Mouse (Mus musculus) forebrain, embryonic 10.5 days (tissue): ENCODE results near the gene 1700012P22Rik. TPM values are rescaled to one million over a fixed set of nuclear protein-coding genes. Genes with fewer than 3 reads are reported as not detected.

Source experiments
- DNase-seq: peaks from one replicate; pipeline ENCODE4 v3.0.0-alpha.2; 2017; ENCODE audit warnings: low spot score; ENCODE audit errors: extremely low spot score
- H3K27ac ChIP-seq: fragments of 300-500 bp; sonication (generic); 2 replicates; pipeline ENCODE4 v1.5.1; 2016; ENCODE audit warnings: mild to moderate bottlenecking
- H3K27me3 ChIP-seq: fragments of 300-500 bp; sonication (generic); 2 replicates; pipeline ENCODE4 v1.6.1; 2016; ENCODE audit warnings: mild to moderate bottlenecking; ENCODE audit not compliant: poor library complexity, severe bottlenecking
- H3K36me3 ChIP-seq: fragments of 300-500 bp; sonication (generic); replicated peaks from 2 replicates; pipeline ENCODE4 v1.6.1; 2016; ENCODE audit warnings: mild to moderate bottlenecking, moderate library complexity
- H3K4me1 ChIP-seq: fragments of 300-500 bp; sonication (generic); 2 replicates; pipeline ENCODE4 v1.6.1; 2016
- H3K4me3 ChIP-seq: fragments of 300-500 bp; sonication (generic); 2 replicates; pipeline ENCODE4 v1.5.1; 2016; ENCODE audit warnings: mild to moderate bottlenecking, moderate library complexity
- H3K9me3 ChIP-seq: fragments of 300-500 bp; sonication (generic); 2 replicates; pipeline ENCODE4 v1.6.1; 2016; ENCODE audit warnings: mild to moderate bottlenecking, moderate library complexity
- WGBS: fragments of 180-500 bp; shearing (Covaris S2); methylation state at CpG from one replicate; pipeline ENCODE4 v1.1.7; 2016; 5-methylcytosine and 5-hydroxymethylcytosine counted together
- polyA plus RNA-seq: library from polyadenylated mRNA; unstranded; fragments of >200 nt; fragmentation: Nextera tagmentation; extraction: Ambion mirVana; gene quantifications from 2 replicates; pipeline ENCODE4 v1.2.1, GENCODE M21; 2016

Gene 1700012P22Rik
- not detected in 2 replicates for polyA plus RNA-seq

DNA sequence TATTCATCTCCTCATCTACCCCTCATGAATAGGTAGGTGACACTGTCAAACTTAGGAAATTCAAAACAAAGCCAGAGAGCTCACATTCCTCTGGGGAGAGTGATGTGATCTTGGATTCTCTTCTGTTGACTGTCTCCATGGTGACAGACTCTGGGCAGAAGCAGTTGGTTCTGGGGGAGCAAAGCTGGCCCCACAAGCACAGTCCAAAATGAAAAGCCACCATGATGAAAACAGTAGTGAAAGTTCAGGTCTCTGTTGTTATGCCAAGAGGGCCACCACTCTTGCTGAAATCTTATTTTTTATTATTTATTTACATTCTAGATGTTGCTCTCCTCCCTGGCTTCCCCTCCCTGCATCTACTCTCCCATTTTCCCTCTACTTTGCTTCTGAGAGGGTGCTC is at the start of gene 1700012P22Rik:
Gene 1700012P22Rik (minus strand): TSS at position 101 of the 400 bp plus-strand sequence.
- Histone ChIP-seq H3K36me3 (no peaks in the 10 kb centered on the region), H3K9me3 (peaks cover 19% of the 10 kb centered on the region; the same call in 1 of the 2 replicates), H3K27me3 (no peaks in the 10 kb centered on the region), H3K4me3 (no peak within 1 kb of the TSS), H3K4me1 (no peaks in the 10 kb centered on the region), H3K27ac (no peak within 1 kb of the TSS)
- DNase-seq, result no peak

DNA sequence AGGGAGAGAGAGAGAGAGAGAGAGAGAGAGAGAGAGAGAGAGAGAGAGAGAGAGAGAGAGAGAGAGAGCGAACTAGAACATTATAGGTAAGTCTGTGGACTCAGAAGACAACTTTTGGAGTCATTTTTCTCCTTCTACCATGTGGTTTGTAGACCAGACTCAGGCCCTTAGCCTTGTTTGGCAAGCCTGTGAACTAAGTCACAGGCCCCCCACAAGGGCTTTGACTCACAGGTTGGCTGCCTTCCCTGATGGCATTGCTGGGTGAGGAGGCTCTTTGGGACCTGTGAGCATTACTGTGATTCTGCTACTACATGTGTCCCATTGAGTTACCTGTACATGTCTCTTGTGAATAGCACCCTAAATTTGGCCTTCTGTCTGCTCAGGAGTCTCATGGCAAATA is 29.5 kb upstream of the 1700012P22Rik start:
- 91% methylated on average over 1 of the region's 1 CpGs for WGBS
- Histone ChIP-seq H3K36me3 (no peaks in the 10 kb centered on the region), H3K4me1 (no peaks in the 10 kb centered on the region), H3K9me3 (peaks cover 34% of the 10 kb centered on the region), H3K27ac (no peak overlapping the region), H3K27me3 (no peaks in the 10 kb centered on the region), H3K4me3 (no peak overlapping the region)
- no peak for DNase-seq

DNA sequence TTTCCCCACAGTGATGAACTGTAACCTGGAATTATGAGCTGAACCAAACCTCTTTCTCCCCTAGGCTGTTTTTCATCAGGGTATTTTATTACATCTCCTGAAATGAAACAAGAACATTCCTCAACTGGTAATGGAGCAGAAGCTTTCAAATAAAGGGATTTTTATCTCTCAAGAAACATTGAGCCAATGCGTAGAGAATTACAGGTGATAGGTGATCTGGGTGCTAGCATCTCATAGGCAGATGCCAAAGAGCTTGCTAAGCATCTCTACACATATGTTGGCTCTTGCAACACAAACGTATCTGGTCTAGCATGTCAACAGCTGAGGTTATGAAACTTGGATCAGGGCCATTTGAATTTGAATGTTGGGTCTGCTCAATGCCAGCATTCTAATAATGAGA is 26.6 kb upstream of the 1700012P22Rik start:
- no peak overlapping the region for H3K4me3 ChIP-seq
- no peaks in the 10 kb centered on the region for H3K4me1 ChIP-seq
- no peak overlapping the region for H3K27ac ChIP-seq
- no peaks in the 10 kb centered on the region for H3K36me3 ChIP-seq
- 86% methylated on average over 2 of the region's 2 CpGs for WGBS
- H3K9me3 ChIP-seq, result peaks cover 36% of the 10 kb centered on the region
- no peak for DNase-seq
- H3K27me3 ChIP-seq, result no peaks in the 10 kb centered on the region

DNA sequence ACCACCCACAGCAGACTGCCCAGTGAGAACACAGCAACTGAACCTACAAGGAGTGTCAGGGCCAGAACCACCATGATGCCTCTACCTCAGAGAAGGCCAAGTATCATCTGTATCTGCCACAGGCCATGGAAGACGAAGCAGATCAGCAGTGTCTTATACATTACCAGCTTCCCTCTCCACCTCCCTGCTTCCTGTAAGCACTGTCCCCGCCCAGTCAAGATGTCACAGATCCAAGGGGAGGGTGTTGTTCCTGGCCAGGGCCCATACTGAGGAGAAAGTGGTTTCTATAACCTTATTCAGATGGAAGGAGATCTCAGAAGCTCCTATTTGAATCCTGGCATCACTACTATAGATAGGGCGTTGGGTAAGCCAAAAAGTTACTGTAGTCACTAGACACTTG is 25.1 kb upstream of the 1700012P22Rik start, which contains the start of gene Aadacl3:
Gene Aadacl3 (minus strand): TSS at position 101 of the 400 bp plus-strand sequence.
- H3K27me3 ChIP-seq, result no peaks in the 10 kb centered on the region
- H3K27ac ChIP-seq, result no peak within 1 kb of the TSS
- H3K4me3 ChIP-seq, result no peak within 1 kb of the TSS
- H3K36me3 ChIP-seq, result no peaks in the 10 kb centered on the region
- DNase-seq, result no peak
- peaks cover 42% of the 10 kb centered on the region for H3K9me3 ChIP-seq
- no peaks in the 10 kb centered on the region for H3K4me1 ChIP-seq
- 83% methylated on average over 3 of the region's 3 CpGs for WGBS

- H3K9me3 ChIP-seq, result peaks cover 43% of the 10 kb centered on the region
- no peaks in the 10 kb centered on the region for H3K4me1 ChIP-seq
- H3K27me3 ChIP-seq, result no peaks in the 10 kb centered on the region
- DNase-seq, result no peak
- H3K36me3 ChIP-seq, result no peaks in the 10 kb centered on the region
- no peak within 1 kb of the TSS for H3K4me3 ChIP-seq
- H3K27ac ChIP-seq, result no peak within 1 kb of the TSS
- WGBS, result 83% methylated on average over 2 of the region's 2 CpGs
Observed at GRCm38 (mm10) chr4:144453217-144453616, 14.6 kb upstream of the 1700012P22Rik start, which contains the start of gene Gm9944. Gene Gm9944, minus strand, starts transcription at chr4:144453317.

GRCm38 (mm10) chr4:144448546-144448945 is 10.0 kb upstream of the 1700012P22Rik start:
- H3K4me3 ChIP-seq, result no peak overlapping the region
- no peaks in the 10 kb centered on the region for H3K4me1 ChIP-seq
- no peaks in the 10 kb centered on the region for H3K27me3 ChIP-seq
- DNase-seq, result no peak
- 80% methylated on average over 2 of the region's 2 CpGs for WGBS
- H3K9me3 ChIP-seq, result peaks cover 16% of the 10 kb centered on the region
- no peaks in the 10 kb centered on the region for H3K36me3 ChIP-seq
- no peak overlapping the region for H3K27ac ChIP-seq

DNA sequence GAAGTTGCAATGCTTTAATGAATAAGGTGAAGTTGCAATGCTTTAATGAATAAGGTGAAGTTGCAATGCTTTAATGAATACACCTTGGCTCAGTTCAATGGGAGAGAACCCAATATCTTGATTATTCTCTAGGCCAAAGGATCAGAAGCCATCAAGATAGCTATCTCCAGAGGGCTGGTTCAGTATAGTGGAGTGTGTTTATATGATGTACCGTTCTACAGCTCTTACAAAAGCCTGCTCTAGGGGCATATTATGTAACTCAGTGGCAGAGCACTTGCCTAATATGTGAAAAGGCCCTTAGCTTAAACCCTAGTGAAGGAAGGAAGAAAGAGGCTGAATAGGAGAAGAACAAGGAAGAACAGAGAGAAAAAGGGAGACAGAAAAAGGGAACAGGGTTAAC is 3.0 kb upstream of the 1700012P22Rik start:
- Histone ChIP-seq H3K36me3 (no peaks in the 10 kb centered on the region), H3K4me1 (no peaks in the 10 kb centered on the region), H3K4me3 (no peak overlapping the region), H3K27me3 (no peaks in the 10 kb centered on the region), H3K27ac (no peak overlapping the region), H3K9me3 (peaks cover 24% of the 10 kb centered on the region; the same call in 1 of the 2 replicates)
- DNase-seq, result no peak
- 90% methylated on average over 1 of the region's 1 CpGs for WGBS

DNA sequence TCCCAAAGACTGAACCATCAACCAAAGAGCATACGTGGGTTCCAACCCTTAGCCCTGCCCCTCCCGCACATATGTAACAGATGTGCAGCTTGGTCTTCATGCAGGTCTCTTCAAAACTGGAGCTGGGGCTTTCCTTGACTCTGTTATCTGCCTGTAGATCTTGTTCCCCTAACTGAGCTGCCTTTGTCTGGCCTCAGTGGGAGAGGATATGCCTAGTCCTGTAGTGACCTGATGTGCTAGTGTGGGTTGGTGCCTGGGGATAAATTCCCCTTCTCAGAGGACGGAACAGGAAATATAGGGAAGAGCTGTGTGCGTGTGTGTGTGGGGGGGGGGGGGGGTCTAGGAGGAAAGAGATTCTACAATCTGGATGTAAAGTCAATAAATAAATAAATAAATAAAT is 2.5 kb upstream of the 1700012P22Rik start:
- H3K4me3 ChIP-seq, result no peak overlapping the region
- no peaks in the 10 kb centered on the region for H3K27me3 ChIP-seq
- H3K4me1 ChIP-seq, result no peaks in the 10 kb centered on the region
- H3K27ac ChIP-seq, result no peak overlapping the region
- no peak for DNase-seq
- WGBS, result 80% methylated on average over 4 of the region's 4 CpGs
- no peaks in the 10 kb centered on the region for H3K36me3 ChIP-seq
- H3K9me3 ChIP-seq, result peaks cover 24% of the 10 kb centered on the region; the same call in 1 of the 2 replicates

- H3K9me3 ChIP-seq, result peaks cover 11% of the 10 kb centered on the region; the same call in 1 of the 2 replicates
- DNase-seq, result no peak
- H3K27me3 ChIP-seq, result no peaks in the 10 kb centered on the region
- H3K36me3 ChIP-seq, result no peaks in the 10 kb centered on the region
- H3K4me1 ChIP-seq, result no peaks in the 10 kb centered on the region
- no peak overlapping the region for H3K4me3 ChIP-seq
- 94% methylated on average over 5 of the region's 5 CpGs for WGBS
- no peak overlapping the region for H3K27ac ChIP-seq
Observed at GRCm38 (mm10) chr4:144433216-144433615, 5.4 kb downstream of the 1700012P22Rik start.

DNA sequence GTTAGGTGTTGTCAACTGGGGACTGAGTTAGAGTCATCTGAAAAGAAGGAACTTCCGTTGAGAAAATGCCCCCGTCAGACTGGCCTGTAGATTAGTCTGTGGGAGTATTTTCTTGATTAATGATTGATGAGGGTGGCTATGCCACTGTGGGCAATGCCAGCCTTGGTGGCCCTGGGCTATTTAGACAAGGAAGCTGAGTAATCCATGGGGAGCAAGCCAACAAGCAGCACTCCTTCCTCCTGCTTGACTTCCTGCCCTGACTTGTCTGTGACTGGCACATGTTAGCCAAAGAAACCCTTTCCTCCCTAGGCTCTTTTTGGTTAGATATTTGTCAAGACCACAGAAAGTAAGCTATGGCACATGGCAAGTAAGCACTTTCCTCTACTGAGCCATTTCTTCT is 7.8 kb downstream of the 1700012P22Rik start:
- no peak overlapping the region for H3K4me3 ChIP-seq
- peaks cover 11% of the 10 kb centered on the region; the same call in 1 of the 2 replicates for H3K9me3 ChIP-seq
- WGBS, result 90% methylated on average over 2 of the region's 2 CpGs
- DNase-seq, result no peak
- H3K36me3 ChIP-seq, result no peaks in the 10 kb centered on the region
- H3K27ac ChIP-seq, result no peak overlapping the region
- H3K27me3 ChIP-seq, result no peaks in the 10 kb centered on the region
- H3K4me1 ChIP-seq, result no peaks in the 10 kb centered on the region

- no peak for DNase-seq
- no peaks in the 10 kb centered on the region for H3K27me3 ChIP-seq
- no peak overlapping the region for H3K4me3 ChIP-seq
- peaks cover 11% of the 10 kb centered on the region; the same call in 1 of the 2 replicates for H3K9me3 ChIP-seq
- no peaks in the 10 kb centered on the region for H3K36me3 ChIP-seq
- H3K4me1 ChIP-seq, result no peaks in the 10 kb centered on the region
- no peak overlapping the region for H3K27ac ChIP-seq
- 26% methylated on average over 3 of the region's 3 CpGs for WGBS
Observed at GRCm38 (mm10) chr4:144428868-144429267, 9.7 kb downstream of the 1700012P22Rik start.

DNA sequence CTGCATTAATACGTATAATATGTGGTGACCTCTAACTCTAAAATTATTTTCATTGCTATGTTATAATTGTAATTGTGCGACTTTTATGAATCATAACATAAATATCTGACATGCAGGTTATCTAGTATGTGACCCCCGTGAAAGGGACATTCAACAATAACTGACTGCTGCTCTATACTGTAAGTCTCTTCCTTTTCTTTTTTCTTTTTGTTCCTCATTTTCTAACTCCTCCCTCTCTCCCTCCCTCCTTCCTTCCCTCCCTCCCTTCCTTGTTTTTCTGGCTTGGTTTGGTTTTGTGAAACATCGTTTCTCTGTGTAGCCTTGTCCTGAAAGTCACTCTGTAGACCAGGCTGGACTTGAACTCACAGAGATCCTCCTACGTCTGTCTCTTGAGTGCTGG is 14.0 kb downstream of the 1700012P22Rik start:
- Histone ChIP-seq H3K27me3 (no peaks in the 10 kb centered on the region), H3K4me3 (no peak overlapping the region), H3K36me3 (no peaks in the 10 kb centered on the region), H3K4me1 (no peaks in the 10 kb centered on the region), H3K27ac (no peak overlapping the region), H3K9me3 (peaks cover 7% of the 10 kb centered on the region; the same call in 1 of the 2 replicates)
- 81% methylated on average over 5 of the region's 5 CpGs for WGBS
- DNase-seq, result no peak

- Histone ChIP-seq H3K27ac (no peak overlapping the region), H3K4me1 (no peaks in the 10 kb centered on the region), H3K4me3 (no peak overlapping the region), H3K9me3 (peaks cover 16% of the 10 kb centered on the region; the same call in 1 of the 2 replicates), H3K27me3 (no peaks in the 10 kb centered on the region), H3K36me3 (no peaks in the 10 kb centered on the region)
- no peak for DNase-seq
Observed at GRCm38 (mm10) chr4:144420644-144421043, 17.9 kb downstream of the 1700012P22Rik start.

GRCm38 (mm10) chr4:144408290-144408689 is 30.3 kb downstream of the 1700012P22Rik start, which contains the start of gene Pramef12:
Gene Pramef12, minus strand, starts transcription at chr4:144408464.
- no peak for DNase-seq
- Histone ChIP-seq H3K27ac (no peak within 1 kb of the TSS), H3K4me1 (peaks cover 7% of the 10 kb centered on the region), H3K9me3 (peaks cover 21% of the 10 kb centered on the region; the same call in 1 of the 2 replicates), H3K36me3 (no peaks in the 10 kb centered on the region), H3K4me3 (no peak within 1 kb of the TSS), H3K27me3 (no peaks in the 10 kb centered on the region)
- WGBS, result 87% methylated on average over 9 of the region's 9 CpGs
